Mouse (Mus musculus): ENCODE measurements at regions not wholly inside any gene's neighbourhood (a gene's known extent, or its start where the extent isn't known, plus 50 kb on each side); places are given as distances from the start of the nearest gene placed in this dataset.
"Not testable (repeated sequence)": the region's sequence is repeated elsewhere in the genome, so short reads cannot be mapped to it uniquely, and the experiment has no call there.

DNA sequence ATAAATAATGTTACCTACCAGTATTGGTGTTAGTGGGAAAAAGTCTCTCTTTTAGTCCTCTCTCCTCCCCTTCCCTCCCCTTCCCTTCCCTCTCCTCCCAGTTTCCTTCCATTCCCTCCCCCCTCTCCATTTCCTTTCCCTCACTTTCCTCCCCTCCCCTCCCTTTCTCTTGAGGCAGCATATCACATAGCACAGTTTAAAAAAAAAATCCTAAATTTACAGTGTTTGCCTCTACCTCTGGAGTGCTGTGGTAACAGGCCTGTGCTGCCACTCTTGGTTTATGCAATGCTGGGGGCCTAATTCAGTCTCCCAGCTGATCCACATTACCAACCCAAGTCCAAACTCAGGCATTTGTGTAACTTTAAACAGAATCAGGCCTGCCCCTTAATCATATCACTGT, 52.1 kb upstream of the Slc44a3 start:
- no peak for DNase-seq (ENCODE audit: low spot score in 2 of 2)

DNA sequence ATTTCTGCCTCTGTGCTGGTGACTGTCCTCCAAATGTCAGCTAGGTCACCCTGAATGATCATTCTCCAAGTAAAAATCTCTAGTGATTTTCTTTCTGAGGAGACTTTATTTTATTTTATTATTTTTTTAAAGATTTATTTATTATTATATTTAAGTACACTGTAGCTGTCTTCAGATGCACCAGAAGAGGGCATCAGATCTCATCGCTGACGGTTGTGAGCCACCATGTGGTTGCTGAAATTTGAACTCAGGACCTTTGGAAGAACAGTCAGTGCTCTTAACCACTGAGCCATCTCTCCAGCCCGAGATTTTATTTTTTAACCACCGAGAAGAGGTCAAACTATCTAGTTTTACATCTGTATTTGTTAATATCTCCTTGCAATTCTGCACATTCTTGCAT, 50.5 kb upstream of the Slc44a3 start:
- not testable (repeated sequence) for DNase-seq (ENCODE audit: low spot score in 2 of 2)
